Mouse (Mus musculus): Measurements from ENCODE around the gene Rab38. TPM values are rescaled to one million over a fixed set of nuclear protein-coding genes. Genes with fewer than 3 reads are reported as not detected.

The Rab38 gene
- total and polyA plus RNA-seq, 3 experiments, result not detected

DNA sequence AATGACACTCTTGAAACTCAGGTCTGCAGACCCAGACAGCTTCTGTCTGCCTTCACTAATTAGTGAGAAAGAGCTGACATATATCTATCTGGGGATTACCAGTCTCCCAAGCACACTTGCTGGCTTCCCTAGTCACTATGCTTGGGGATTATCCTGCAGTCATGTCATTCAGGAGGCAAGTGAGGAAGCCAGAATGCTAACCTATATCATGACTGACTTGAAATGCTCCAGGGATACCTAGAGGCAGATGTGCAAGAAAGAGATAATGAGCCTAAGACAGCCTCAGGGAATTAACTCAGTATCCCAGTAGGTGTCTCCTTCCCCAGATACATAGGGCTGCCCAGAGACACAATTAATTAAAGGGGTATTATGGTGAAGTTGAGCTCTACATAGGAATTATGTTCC is 106.1 kb downstream of the Rab38 start:
- in situ Hi-C loops (cut with MboI; ENCODE audit: low pct_ligation_motif_present, low pct_unique_long_range_greater_than_20kb, low sequenced_read_pairs), result no loop called here
- no peaks in the 10 kb centered on the region for H3K27me3 ChIP-seq (replicated peaks)

DNA sequence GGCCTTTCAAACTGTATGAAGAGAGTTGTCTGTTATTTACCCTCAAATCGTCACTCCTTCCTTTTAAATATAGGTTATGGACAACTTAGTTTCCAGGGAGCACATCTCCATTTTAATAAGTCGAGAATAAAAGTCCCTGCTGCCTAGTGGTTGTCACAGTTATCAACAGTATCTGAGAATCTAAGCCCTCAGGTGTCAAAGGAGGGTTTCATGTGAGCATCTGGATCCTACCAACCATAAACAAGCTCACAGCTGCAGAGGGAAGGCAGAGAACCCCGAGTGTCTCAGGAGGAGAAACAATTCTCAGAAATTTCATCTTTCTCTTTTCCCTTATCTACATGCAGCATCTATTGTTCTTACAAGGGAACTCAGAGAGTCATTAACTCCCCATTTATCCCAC is 106.7 kb downstream of the Rab38 start:
- no peaks in the 10 kb centered on the region for H3K36me3 ChIP-seq (replicated peaks in 1 of 2; ENCODE audit: control insufficient read depth in 1 of 2, insufficient read depth in 1 of 2, low read length in 1 of 2)
- dilution Hi-C loops (cut with MboI; ENCODE audit: extremely low pct_ligation_motif_present, extremely low pct_unique_long_range_greater_than_20kb, low sequenced_read_pairs) (no loop called here), in situ Hi-C loops (cut with MboI; ENCODE audit: low pct_ligation_motif_present, low pct_unique_long_range_greater_than_20kb, low sequenced_read_pairs) (no loop called here)
- no peaks in the 10 kb centered on the region for H3K79me2 ChIP-seq (replicated peaks; ENCODE audit: control insufficient read depth, extremely low read depth, insufficient read depth, poor library complexity, severe bottlenecking)
- H3K4me3 ChIP-seq (replicated peaks in 1 of 3; ENCODE audit: low read depth in 2 of 3, low read length in 2 of 3, poor library complexity in 1 of 3), result no peak overlapping the region
- H3K4me2 ChIP-seq (ENCODE audit: insufficient read depth, low read depth, poor library complexity, severe bottlenecking), result no peak overlapping the region
- no peak for DNase-seq (ENCODE audit: extremely low read depth)
- no peak for TF ChIP-seq RCOR1 (conservative IDR thresholded peaks at IDR 0.05; ENCODE audit: low read depth, low read length)
- TF ChIP-seq CHD1 (IDR thresholded peaks at IDR 0.05; ENCODE audit: low read depth, low read length), result no peak
- TF ChIP-seq UBTF (IDR thresholded peaks at IDR 0.05; ENCODE audit: low read depth, low read length), result no peak
- no peak for TF ChIP-seq POLR2A (IDR thresholded peaks at IDR 0.05; ENCODE audit: low read depth, low read length)
- TF ChIP-seq CHD2 (IDR thresholded peaks at IDR 0.05; ENCODE audit: low read length), result no peak
- TF ChIP-seq SIN3A (IDR thresholded peaks at IDR 0.05; ENCODE audit: low read length), result no peak
- no peak for TF ChIP-seq GABPA (IDR thresholded peaks at IDR 0.05; ENCODE audit: insufficient replicate concordance, low read depth, low read length)
- no peak for TF ChIP-seq JUN (IDR thresholded peaks at IDR 0.05; ENCODE audit: insufficient read depth, low read depth, low read length)
- no peak for TF ChIP-seq MAFK (IDR thresholded peaks at IDR 0.05; ENCODE audit: insufficient replicate concordance, low read length)
- TF ChIP-seq E2F4 (IDR thresholded peaks at IDR 0.05; ENCODE audit: insufficient replicate concordance, low read depth, low read length), result no peak
- no peak for TF ChIP-seq ZNF384 (IDR thresholded peaks at IDR 0.05; ENCODE audit: low read depth, low read length)
- no peak for TF ChIP-seq ZMIZ1 (IDR thresholded peaks at IDR 0.05; ENCODE audit: low read depth, low read length)
- TF ChIP-seq IRF4 (IDR thresholded peaks at IDR 0.05; ENCODE audit: low read depth, low read length), result no peak
- no peak for TF ChIP-seq MAZ (IDR thresholded peaks at IDR 0.05; ENCODE audit: low read depth, low read length)
- TF ChIP-seq USF2 (conservative IDR thresholded peaks at IDR 0.05; ENCODE audit: low read depth, low read length), result no peak
- TF ChIP-seq MEF2A (IDR thresholded peaks at IDR 0.05; ENCODE audit: borderline replicate concordance, low read depth, low read length), result no peak
- no peak for TF ChIP-seq HCFC1 (IDR thresholded peaks at IDR 0.05; ENCODE audit: low read depth, low read length)
- no peaks in the 10 kb centered on the region for H3K4me1 ChIP-seq (ENCODE audit: control insufficient read depth in 1 of 2, insufficient read depth in 2 of 2)
- no peak overlapping the region for H3K27ac ChIP-seq (ENCODE audit: insufficient read depth, low read depth)
- H3K9ac ChIP-seq (ENCODE audit: insufficient read depth, low read depth), result no peak overlapping the region
- H3K9me3 ChIP-seq (replicated peaks; ENCODE audit: low read length), result no peaks in the 10 kb centered on the region
- no peaks in the 10 kb centered on the region for H3K27me3 ChIP-seq (replicated peaks)

More for the DNA sequence above, 106.1 kb downstream of the Rab38 start:
- no peak for DNase-seq (ENCODE audit: extremely low read depth)
- Histone ChIP-seq H3K9me3 (replicated peaks; ENCODE audit: low read length) (no peaks in the 10 kb centered on the region), H3K4me3 (replicated peaks in 1 of 3; ENCODE audit: low read depth in 2 of 3, low read length in 2 of 3, poor library complexity in 1 of 3) (no peak overlapping the region), H3K79me2 (replicated peaks; ENCODE audit: control insufficient read depth, extremely low read depth, insufficient read depth, poor library complexity, severe bottlenecking) (no peaks in the 10 kb centered on the region), H3K27ac (ENCODE audit: insufficient read depth, low read depth) (no peak overlapping the region), H3K4me1 (ENCODE audit: control insufficient read depth in 1 of 2, insufficient read depth in 2 of 2) (no peaks in the 10 kb centered on the region), H3K4me2 (ENCODE audit: insufficient read depth, low read depth, poor library complexity, severe bottlenecking) (no peak overlapping the region), H3K36me3 (replicated peaks in 1 of 2; ENCODE audit: control insufficient read depth in 1 of 2, insufficient read depth in 1 of 2, low read length in 1 of 2) (no peaks in the 10 kb centered on the region), H3K9ac (ENCODE audit: insufficient read depth, low read depth) (no peak overlapping the region)
- dilution Hi-C loops (cut with MboI; ENCODE audit: extremely low pct_ligation_motif_present, extremely low pct_unique_long_range_greater_than_20kb, low sequenced_read_pairs), result no loop called here
- TF ChIP-seq PAX5 (IDR thresholded peaks at IDR 0.05; ENCODE audit: low read length) (no peak), KAT2A (IDR thresholded peaks at IDR 0.05; ENCODE audit: insufficient replicate concordance, low read length) (no peak), BHLHE40 (IDR thresholded peaks at IDR 0.05; ENCODE audit: low read depth, low read length) (no peak), GABPA (IDR thresholded peaks at IDR 0.05; ENCODE audit: insufficient replicate concordance, low read depth, low read length) (no peak), EP300 (IDR thresholded peaks at IDR 0.05; ENCODE audit: low read length) (no peak), POLR2A (IDR thresholded peaks at IDR 0.05; ENCODE audit: low read depth, low read length) (no peak), MAX (IDR thresholded peaks at IDR 0.05; ENCODE audit: low read length) (no peak), ZMIZ1 (IDR thresholded peaks at IDR 0.05; ENCODE audit: low read depth, low read length) (no peak), SMC3 (IDR thresholded peaks at IDR 0.05; ENCODE audit: low read depth, low read length) (no peak), MEF2A (IDR thresholded peaks at IDR 0.05; ENCODE audit: borderline replicate concordance, low read depth, low read length) (no peak), POLR2AphosphoS2 (IDR thresholded peaks at IDR 0.05; ENCODE audit: low read depth, low read length) (no peak), NRF1 (IDR thresholded peaks at IDR 0.05; ENCODE audit: low read depth, low read length) (no peak), E2F4 (IDR thresholded peaks at IDR 0.05; ENCODE audit: insufficient replicate concordance, low read depth, low read length) (no peak), RAD21 (IDR thresholded peaks at IDR 0.05; ENCODE audit: low read depth, low read length) (no peak), UBTF (IDR thresholded peaks at IDR 0.05; ENCODE audit: low read depth, low read length) (no peak), SIN3A (IDR thresholded peaks at IDR 0.05; ENCODE audit: low read length) (no peak), MYC (IDR thresholded peaks at IDR 0.05; ENCODE audit: low read depth, low read length) (no peak), CHD1 (IDR thresholded peaks at IDR 0.05; ENCODE audit: low read depth, low read length) (no peak), CTCF (conservative IDR thresholded peaks at IDR 0.05 in 1 of 2, IDR thresholded peaks at IDR 0.05 in 1 of 2; ENCODE audit: low read depth in 2 of 2, low read length in 2 of 2) (no peak)
